Mouse (Mus musculus) small intestine, adult 10 weeks (tissue): Measurements from ENCODE around the gene Sin3a. TPM values are rescaled to one million over a fixed set of nuclear protein-coding genes. Genes with fewer than 3 reads are reported as not detected.

Experiments
- polyA plus RNA-seq: library from polyadenylated mRNA; stranded (reverse); fragments of 350-450 nt; fragmentation: Illumina TruSeq; extraction: RNeasy Lipid Tissue Mini Kit (QIAGEN cat#74804); gene quantifications from one replicate; pipeline ENCODE4 v1.2.3, GENCODE M21; 2014; ENCODE audit warnings: low replicate concordance

Sin3a gene
- 19.8 TPM for polyA plus RNA-seq

GRCm38 (mm10) chr9:57071801-57072351 is at the start of gene Sin3a:
Sin3a (plus strand) TSS chr9:57072040.

GRCm38 (mm10) chr9:57130577-57131433 is 59.0 kb downstream of the Sin3a start, which contains the start of gene Man2c1:
Man2c1 (plus strand) TSS chr9:57130690.

GRCm38 (mm10) chr9:57148144-57148878 is 76.5 kb downstream of the Sin3a start, which contains the start of gene Neil1:
Neil1 (minus strand) TSS chr9:57148305.

GRCm38 (mm10) chr9:57158013-57158470 is 86.2 kb downstream of the Sin3a start, which contains the start of gene Commd4:
Commd4 (minus strand) TSS chr9:57158331.

Other genes starting within 250 kb of the Sin3a start
- gene Odf3l1, start 207.4 kb upstream of the Sin3a start, polyA plus RNA-seq, result not detected
- 0.37 TPM for gene Cspg4, start 207.0 kb upstream of the Sin3a start, polyA plus RNA-seq
- gene Snx33, start 143.7 kb upstream of the Sin3a start, polyA plus RNA-seq, result 0.37 TPM
- gene Imp3, start 134.6 kb upstream of the Sin3a start, polyA plus RNA-seq, result 29.0 TPM
- gene Snupn, start 121.2 kb upstream of the Sin3a start, polyA plus RNA-seq, result 3.8 TPM
- gene Ptpn9, start 77.1 kb upstream of the Sin3a start, polyA plus RNA-seq, result 14.0 TPM
- gene Man2c1, start 58.6 kb downstream of the Sin3a start, polyA plus RNA-seq, result 10.1 TPM
- gene Neil1, start 76.3 kb downstream of the Sin3a start, polyA plus RNA-seq, result not detected
- gene Commd4, start 86.3 kb downstream of the Sin3a start, polyA plus RNA-seq, result 5.9 TPM
- not detected for gene Trcg1, start 164.5 kb downstream of the Sin3a start, polyA plus RNA-seq
- 0.33 TPM for gene 1700017B05Rik, start 190.6 kb downstream of the Sin3a start, polyA plus RNA-seq